Mouse (Mus musculus) thymus, adult 2 months (tissue): Measurements from ENCODE around the gene Atxn1. TPM values are rescaled to one million over a fixed set of nuclear protein-coding genes. Genes with fewer than 3 reads are reported as not detected.
A peak's percentile ranks its signal among the peaks of the same experiment; 100 is the strongest.

Experiments
- DNase-seq: peaks from one replicate; pipeline ENCODE4 v3.0.0; 2021
- H3K27ac ChIP-seq: fragments of 200-500 bp; 2 replicates; pipeline ENCODE4 v1.5.1; 2012; ENCODE audit warnings: low read length, control low read depth; ENCODE audit not compliant: control insufficient read depth, insufficient read depth
- H3K27me3 ChIP-seq: fragments of 200-500 bp; 2 replicates; pipeline ENCODE4 v1.6.1; 2012; ENCODE audit warnings: mild to moderate bottlenecking, low read length, moderate library complexity, mixed read lengths; ENCODE audit not compliant: control insufficient read depth, insufficient read depth
- H3K36me3 ChIP-seq: fragments of 200-500 bp; 2 replicates; pipeline ENCODE4 v1.6.1; 2012; ENCODE audit warnings: mild to moderate bottlenecking, low read length, moderate library complexity; ENCODE audit not compliant: control insufficient read depth, insufficient read depth
- H3K4me1 ChIP-seq: fragments of 200-500 bp; replicated peaks from 2 replicates; pipeline ENCODE4 v1.6.1; 2012; ENCODE audit warnings: low read length; ENCODE audit not compliant: control insufficient read depth, insufficient read depth
- H3K4me3 ChIP-seq: fragments of 200-500 bp; 2 replicates; pipeline ENCODE4 v1.5.1; 2012; ENCODE audit warnings: mild to moderate bottlenecking, low read length, control low read depth, moderate library complexity; ENCODE audit not compliant: control insufficient read depth, insufficient read depth
- CTCF ChIP-seq: fragments of 200-500 bp; IDR thresholded peaks from 2 replicates; pipeline ENCODE4 v1.5.1; 2012; ENCODE audit warnings: mild to moderate bottlenecking, control low read depth, low read length, moderate library complexity, borderline replicate concordance; ENCODE audit not compliant: control insufficient read depth, poor library complexity, insufficient read depth; ENCODE audit errors: extremely low read depth
- POLR2A ChIP-seq: fragments of 200-500 bp; IDR thresholded peaks from 2 replicates; pipeline ENCODE4 v1.6.1; 2012; ENCODE audit warnings: mild to moderate bottlenecking, low read length, control low read depth, moderate library complexity; ENCODE audit not compliant: control insufficient read depth, poor library complexity, insufficient read depth; ENCODE audit errors: extremely low read depth
- WGBS: fragments of 180-500 bp; shearing (Covaris S2); methylation state at CpG from one replicate; pipeline ENCODE4 v1.1.7; 2018; 5-methylcytosine and 5-hydroxymethylcytosine counted together
- polyA plus RNA-seq: library from polyadenylated mRNA; depleted of rRNA; stranded (reverse); fragments of >200 nt; gene quantifications from 2 replicates; pipeline ENCODE4 v1.2.3, GENCODE M21; 2012

Atxn1 gene
- polyA plus RNA-seq, 1 experiment, result 13.5 TPM

DNA sequence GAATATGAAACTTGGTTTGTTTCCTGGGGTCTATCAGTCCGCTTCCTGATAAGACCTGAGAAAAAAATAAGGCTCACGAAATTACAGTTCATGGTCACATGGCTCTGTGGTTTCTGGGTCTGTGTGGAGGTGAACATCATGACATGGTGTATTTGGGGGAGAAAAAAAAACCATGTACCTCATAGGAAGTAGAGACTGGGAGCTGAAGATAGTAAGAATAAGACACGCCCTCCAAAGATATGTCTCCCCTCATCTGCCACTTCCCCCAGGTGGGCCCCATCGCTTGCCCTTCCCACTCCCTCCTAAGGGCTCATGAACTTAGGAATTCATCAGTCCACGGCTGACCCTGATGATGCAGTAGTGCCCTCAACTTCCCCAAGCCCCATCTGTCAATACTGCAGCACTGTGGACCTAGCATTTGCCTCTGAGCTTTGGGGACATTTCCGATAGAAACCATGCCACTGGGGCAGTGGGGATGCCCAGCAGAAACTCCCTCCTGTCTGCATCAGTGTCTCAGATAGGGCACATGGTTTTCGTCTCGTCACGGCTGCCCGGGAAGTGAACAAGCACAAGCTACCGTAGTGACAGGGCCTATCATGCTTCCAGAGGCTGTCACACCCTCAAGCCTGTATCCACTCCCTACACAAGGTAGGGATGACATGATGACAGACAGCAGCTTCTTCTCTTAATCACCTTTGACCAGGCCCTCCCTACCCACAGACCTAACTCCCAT lies 437.4 kb downstream of the Atxn1 start:
- Histone ChIP-seq H3K27me3 (no peaks in the 10 kb centered on the region), H3K4me3 (no peak overlapping the region), H3K36me3 (no peaks in the 10 kb centered on the region), H3K27ac (no peak overlapping the region), H3K4me1 (peaks cover 3% of the 10 kb centered on the region)
- DNase-seq, result no peak
- 48% methylated on average over 11 of the region's 11 CpGs for WGBS
- TF ChIP-seq POLR2A (no peak), CTCF (no peak)

DNA sequence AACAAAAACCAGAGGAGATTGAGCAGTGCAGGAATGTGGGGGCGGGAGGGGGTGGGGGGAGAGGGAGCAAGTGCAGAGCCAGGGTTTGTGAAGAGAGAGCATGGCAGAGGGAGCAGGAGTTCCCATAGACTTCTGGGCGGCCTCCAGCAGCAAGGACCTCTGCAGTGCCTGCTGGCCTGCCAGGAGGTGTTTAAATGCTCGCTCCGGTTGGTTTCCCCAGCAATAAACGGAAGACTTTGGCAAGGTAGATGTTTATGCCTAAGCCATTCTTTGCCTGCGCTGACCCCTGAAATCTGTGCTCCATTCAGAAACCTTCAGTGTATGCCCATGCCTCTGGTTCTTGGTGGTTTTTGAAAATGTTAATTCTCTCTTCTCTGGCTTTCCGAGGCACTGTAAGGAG lies 438.6 kb downstream of the Atxn1 start:
- WGBS, result 94% methylated on average over 7 of the region's 7 CpGs
- Histone ChIP-seq H3K4me1 (peaks cover 3% of the 10 kb centered on the region), H3K36me3 (no peaks in the 10 kb centered on the region), H3K27me3 (no peaks in the 10 kb centered on the region), H3K27ac (no peak overlapping the region), H3K4me3 (no peak overlapping the region)
- DNase-seq, result no peak
- TF ChIP-seq POLR2A, result no peak
- TF ChIP-seq CTCF, result no peak

- WGBS, result 97% methylated on average over 6 of the region's 6 CpGs
- no peak overlapping the region for H3K27ac ChIP-seq
- peaks cover 3% of the 10 kb centered on the region for H3K4me1 ChIP-seq
- H3K36me3 ChIP-seq, result no peaks in the 10 kb centered on the region
- H3K27me3 ChIP-seq, result no peaks in the 10 kb centered on the region
- no peak overlapping the region for H3K4me3 ChIP-seq
- TF ChIP-seq POLR2A (no peak), CTCF (no peak)
- DNase-seq, result no peak
Measured at GRCm38 (mm10) chr13:45524791-45525435, 439.9 kb downstream of the Atxn1 start.

DNA sequence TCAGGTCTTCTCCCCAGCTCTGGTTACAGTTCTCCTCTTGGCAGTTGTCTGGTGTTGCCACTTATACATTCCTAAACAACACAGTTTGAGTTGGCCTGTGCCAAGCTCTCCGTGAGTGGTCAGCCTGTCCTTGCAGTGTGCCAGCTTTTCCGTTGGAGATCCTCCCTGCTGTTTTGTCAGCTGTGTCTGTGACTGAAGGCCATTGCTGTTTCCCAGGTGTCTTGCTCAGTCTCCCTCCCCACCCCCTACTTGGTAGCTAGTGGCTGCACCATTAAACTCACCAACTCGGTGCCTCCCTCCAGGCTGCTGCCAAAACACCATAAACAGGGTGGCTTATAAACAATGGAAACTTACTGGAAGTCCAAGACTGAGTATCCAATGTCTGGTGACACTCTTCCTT lies 440.5 kb downstream of the Atxn1 start:
- 94% methylated on average over 3 of the region's 3 CpGs for WGBS

GRCm38 (mm10) chr13:45516501-45517393 lies 448.1 kb downstream of the Atxn1 start:
- Histone ChIP-seq H3K36me3 (no peaks in the 10 kb centered on the region), H3K4me1 (peaks cover 14% of the 10 kb centered on the region)

More for the DNA sequence above, 440.5 kb downstream of the Atxn1 start:
- Histone ChIP-seq H3K27ac (no peak overlapping the region), H3K4me3 (no peak overlapping the region), H3K4me1 (peaks cover 3% of the 10 kb centered on the region), H3K27me3 (no peaks in the 10 kb centered on the region), H3K36me3 (no peaks in the 10 kb centered on the region)
- no peak for TF ChIP-seq CTCF
- TF ChIP-seq POLR2A, result no peak
- DNase-seq, result no peak

GRCm38 (mm10) chr13:45514832-45515422 lies 449.9 kb downstream of the Atxn1 start:
- peak overlapping the region; percentile 4; the same call in 1 of the 2 replicates for H3K27ac ChIP-seq
- no peak for DNase-seq
- WGBS, result 67% methylated on average over 8 of the region's 8 CpGs

More at GRCm38 (mm10) chr13:45516501-45517393, 448.1 kb downstream of the Atxn1 start:
- no peak for TF ChIP-seq CTCF
- TF ChIP-seq POLR2A, result no peak
- WGBS, result 77% methylated on average over 24 of the region's 24 CpGs
- H3K27ac ChIP-seq, result peak overlapping the region; percentile 31; the same call in 1 of the 2 replicates
- H3K4me3 ChIP-seq, result no peak overlapping the region
- H3K27me3 ChIP-seq, result no peaks in the 10 kb centered on the region
- DNase-seq, result no peak

More at GRCm38 (mm10) chr13:45514832-45515422, 449.9 kb downstream of the Atxn1 start:
- Histone ChIP-seq H3K4me1 (peaks cover 14% of the 10 kb centered on the region), H3K27me3 (no peaks in the 10 kb centered on the region), H3K36me3 (no peaks in the 10 kb centered on the region), H3K4me3 (no peak overlapping the region)
- TF ChIP-seq CTCF, result no peak
- no peak for TF ChIP-seq POLR2A
